Mouse (Mus musculus) layer of hippocampus, adult 2 months (tissue): ENCODE results near the gene Prkar1b. TPM values are rescaled to one million over a fixed set of nuclear protein-coding genes. Genes with fewer than 3 reads are reported as not detected.

Source experiments
- DNase-seq, 2 experiments: peaks; one replicate each; pipeline ENCODE4 v3.0.0; 2022; ENCODE audit warnings: low spot score in 2 of 2
- H3K27ac ChIP-seq: fragments of 200-600 bp; 2 replicates; pipeline ENCODE4 v1.8.1; 2022
- H3K4me3 ChIP-seq: fragments of 200-600 bp; 2 replicates; pipeline ENCODE4 v1.8.1; 2022; ENCODE audit warnings: mild to moderate bottlenecking
- CTCF ChIP-seq: fragments of 200-600 bp; conservative IDR thresholded peaks from 2 replicates; pipeline ENCODE4 v1.8.1; 2022; ENCODE audit warnings: antibody characterized with exemption, mild to moderate bottlenecking, moderate library complexity
- total RNA-seq, 2 experiments: library from RNA; stranded (reverse); gene quantifications; 2 replicates each; pipeline ENCODE4 v1.2.3; 2021

The Prkar1b gene
- total RNA-seq, 2 experiments from 2014 or later: 393 to 425 TPM

DNA sequence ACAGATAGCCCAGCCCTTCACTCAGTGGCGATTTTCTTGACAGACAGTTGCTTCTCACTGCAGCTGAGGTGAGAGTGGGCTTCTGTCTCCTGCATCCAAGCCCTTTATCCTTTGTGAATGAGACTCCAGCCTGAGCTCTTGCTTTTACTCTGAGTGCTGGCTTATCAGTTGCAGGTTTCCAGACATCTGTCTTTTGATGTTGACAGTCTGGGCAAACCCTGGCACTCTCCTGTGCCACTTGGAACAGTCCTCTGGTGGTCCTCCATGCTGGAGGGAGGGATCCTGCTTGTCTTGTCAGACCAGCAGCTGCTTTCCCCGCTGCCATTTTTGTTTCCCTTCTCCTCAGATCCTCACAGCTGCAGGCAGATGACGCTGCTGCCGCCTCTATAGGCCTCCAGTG is 22.1 kb upstream of the Prkar1b start:
- DNase-seq: no peak
- H3K27ac ChIP-seq: no peak overlapping the region
- H3K4me3 ChIP-seq: no peak overlapping the region
- no peak for TF ChIP-seq CTCF

DNA sequence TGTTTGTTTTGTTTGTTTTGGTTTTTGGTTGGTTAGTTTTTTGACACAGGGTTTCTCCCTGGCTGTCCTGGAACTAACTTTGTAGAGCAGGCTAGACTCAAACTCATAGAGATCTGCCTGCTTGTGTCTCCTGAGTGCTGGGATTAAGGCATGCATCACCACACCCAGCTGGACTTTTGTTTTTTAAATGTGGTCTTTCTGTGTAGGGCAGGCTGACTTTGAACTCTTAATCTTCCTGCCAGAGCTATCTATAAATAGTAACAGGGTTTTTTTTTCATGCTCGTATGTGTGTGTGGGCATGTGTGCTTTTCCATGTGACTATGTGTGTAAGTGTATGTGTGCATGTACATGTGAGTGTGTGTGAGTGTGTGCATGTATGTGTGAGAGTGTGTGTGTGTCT is 17.7 kb upstream of the Prkar1b start:
- Histone ChIP-seq H3K27ac (no peak overlapping the region), H3K4me3 (no peak overlapping the region)
- no peak for TF ChIP-seq CTCF
- DNase-seq: no peak

- Histone ChIP-seq H3K27ac (no peak overlapping the region), H3K4me3 (no peak overlapping the region)
- no peak for TF ChIP-seq CTCF
- no peak for DNase-seq
These were observed 17.1 kb upstream of the Prkar1b start for GRCm38 (mm10) chr5:139166781-139167361.

DNA sequence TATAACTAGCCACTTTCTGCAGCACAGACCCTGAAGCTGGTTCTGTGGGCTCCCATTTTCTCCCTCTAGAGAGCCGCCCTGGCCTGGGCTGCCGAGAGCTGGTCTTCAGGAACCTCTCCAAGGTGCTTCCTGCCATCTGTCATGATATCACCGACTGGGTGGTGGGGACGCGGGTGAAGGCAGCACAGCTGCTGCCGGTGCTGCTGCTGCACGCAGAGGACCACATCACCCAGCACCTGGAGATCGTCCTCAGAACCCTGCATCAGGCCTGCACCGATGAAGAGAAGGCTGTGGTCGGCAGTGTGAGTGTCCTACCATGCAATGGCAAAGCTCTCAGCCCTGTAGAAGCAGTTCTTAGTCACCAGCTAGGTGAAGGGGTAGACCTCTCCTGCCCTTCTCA is 11.8 kb upstream of the Prkar1b start:
- no peak for TF ChIP-seq CTCF
- no peak overlapping the region for H3K27ac ChIP-seq
- H3K4me3 ChIP-seq: no peak overlapping the region
- DNase-seq: no peak

GRCm38 (mm10) chr5:139160899-139161298 is 11.1 kb upstream of the Prkar1b start:
- no peak for TF ChIP-seq CTCF
- no peak overlapping the region for H3K27ac ChIP-seq
- no peak for DNase-seq
- no peak overlapping the region for H3K4me3 ChIP-seq

DNA sequence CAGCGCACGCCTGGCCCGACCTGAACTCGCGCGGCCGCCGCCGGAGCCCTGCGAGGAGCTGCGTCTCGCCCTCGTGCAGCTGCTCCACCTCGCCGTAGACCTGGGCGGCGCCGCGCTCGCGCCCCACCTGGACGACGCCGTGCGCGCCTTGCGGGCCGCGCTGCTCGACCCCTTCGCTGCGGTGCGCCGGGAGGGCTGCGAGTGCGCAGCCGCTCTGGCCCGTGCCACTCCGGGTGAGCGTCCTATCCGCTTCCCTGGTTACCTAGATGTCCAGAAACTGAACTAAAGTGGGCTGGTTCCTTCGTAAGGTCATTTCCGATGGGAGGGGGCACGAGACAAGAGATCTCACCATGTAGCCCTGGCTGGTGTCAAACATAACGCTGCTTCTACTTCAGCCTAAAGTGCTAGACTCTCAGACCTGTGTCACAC is 816 bp upstream of the Prkar1b start:
- DNase-seq: peak in 1 of 2 experiments; percentile 25
- H3K27ac ChIP-seq: peak overlapping the region; percentile 80
- TF ChIP-seq CTCF: no peak
- H3K4me3 ChIP-seq: peak overlapping the region; percentile 83

DNA sequence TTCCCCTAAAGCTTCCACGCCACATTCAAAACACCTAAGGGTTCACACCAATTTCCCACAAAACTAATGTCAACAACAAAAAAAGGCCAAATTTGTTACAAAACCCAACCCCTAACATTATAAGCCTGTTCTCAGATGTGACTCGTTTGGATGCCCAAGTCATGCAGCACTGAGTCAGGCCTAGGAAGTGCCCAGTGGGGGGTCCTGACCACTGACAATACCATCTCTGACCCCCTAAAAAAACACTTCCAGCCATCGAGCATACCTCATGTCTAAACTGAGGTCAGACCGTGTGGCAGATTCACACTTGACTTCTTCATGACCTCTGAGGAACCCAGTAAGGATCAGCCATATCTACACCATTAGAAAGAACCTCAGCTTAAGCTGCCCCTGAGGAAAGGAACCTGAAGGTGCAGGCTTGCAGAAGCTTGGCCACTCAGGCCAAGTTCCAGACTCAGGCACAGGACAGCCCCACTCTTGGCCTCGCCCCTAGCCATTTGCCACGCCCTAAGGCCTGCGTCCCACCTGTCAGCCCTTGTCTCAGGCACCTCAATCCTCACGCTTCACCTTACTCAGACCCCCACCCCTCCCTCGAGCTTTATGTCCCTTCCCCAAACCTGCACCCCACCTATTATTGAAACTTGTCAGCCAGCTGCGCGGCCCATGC is 662 bp downstream of the Prkar1b start:
- TF ChIP-seq CTCF: no peak
- H3K27ac ChIP-seq: peak overlapping the region; percentile 60; the same call in 1 of the 2 replicates
- DNase-seq: no peak
- peak overlapping the region; percentile 83 for H3K4me3 ChIP-seq

DNA sequence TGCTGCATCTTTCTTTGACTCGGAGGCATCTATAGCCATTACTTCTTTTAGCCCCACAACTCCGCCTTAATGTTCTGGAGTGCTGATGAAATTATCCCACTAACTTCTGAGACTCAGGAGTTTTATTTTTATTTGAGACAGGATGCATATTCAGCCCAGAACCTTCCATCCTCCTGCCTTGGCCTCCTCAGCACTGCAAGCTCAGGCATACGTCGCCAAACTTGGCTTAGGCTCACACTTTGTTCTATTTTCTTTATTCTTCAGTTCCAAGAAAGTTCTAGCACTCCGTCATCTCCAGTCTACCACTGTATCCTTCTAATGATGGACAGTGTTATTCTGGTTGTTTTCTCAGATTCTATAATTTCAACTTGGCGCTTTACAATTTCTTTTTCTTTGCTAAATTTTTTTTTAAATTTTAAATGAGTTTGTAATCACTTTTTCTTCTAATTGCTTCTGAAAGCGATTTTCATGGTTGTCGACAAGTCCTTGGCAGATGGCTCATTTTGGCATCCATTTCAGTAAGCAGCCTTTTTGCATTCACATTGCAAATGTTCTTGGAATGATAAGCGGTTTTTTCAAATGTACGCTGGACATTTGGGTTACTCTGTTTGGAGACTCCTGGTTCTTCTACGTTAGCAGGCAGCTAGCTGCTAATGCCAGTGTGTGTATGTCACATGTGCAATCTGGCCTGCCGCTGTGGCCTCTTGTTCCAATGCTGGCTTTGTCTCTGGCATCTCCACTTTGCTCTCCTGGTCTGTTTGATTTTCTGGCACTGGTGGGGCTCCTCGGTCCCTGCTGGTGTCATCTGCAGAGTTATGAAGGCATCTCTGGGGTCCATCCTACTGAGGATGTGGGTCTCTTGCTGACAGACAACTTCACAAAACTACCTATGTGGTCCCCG is 2.4 kb downstream of the Prkar1b start:
- Histone ChIP-seq H3K27ac (peak overlapping the region; percentile 37; the same call in 1 of the 2 replicates), H3K4me3 (no peak overlapping the region)
- no peak for TF ChIP-seq CTCF

DNA sequence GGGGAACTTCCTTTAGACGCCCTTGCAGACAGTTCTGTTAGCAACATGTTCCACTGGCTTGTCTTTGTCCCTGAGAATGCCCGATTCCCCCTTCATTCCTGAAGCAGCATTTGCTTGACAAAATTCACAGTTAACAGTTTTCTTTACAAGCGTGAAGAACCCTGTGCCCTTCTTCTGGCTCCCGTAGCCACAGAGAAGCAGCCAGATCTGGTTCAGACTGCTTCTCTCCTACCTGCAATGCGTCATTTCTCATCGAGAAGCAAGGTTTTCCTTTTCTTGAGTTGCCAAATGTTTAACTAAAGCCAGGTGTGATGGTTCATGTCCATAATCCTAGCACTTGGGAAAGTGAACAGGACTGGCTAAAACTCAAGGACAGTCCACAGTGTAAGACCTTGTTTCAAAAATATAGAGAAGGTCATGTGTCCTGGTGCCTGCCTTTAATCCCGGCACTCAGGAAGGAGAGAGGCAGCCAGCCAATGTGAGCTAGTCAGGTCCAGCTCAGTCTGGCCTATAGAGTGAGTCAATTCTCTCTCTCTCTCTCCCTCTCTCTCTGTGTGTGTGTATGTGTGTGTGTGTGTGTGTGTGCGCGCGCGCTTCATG is 3.2 kb downstream of the Prkar1b start:
- no peak for DNase-seq
- Histone ChIP-seq H3K4me3 (no peak overlapping the region), H3K27ac (peak overlapping the region; percentile 32; the same call in 1 of the 2 replicates)
- TF ChIP-seq CTCF: no peak

More for the DNA sequence above, 2.4 kb downstream of the Prkar1b start:
- peak; percentile 43 to 74 for DNase-seq

GRCm38 (mm10) chr5:139145726-139146125 is 4.1 kb downstream of the Prkar1b start:
- H3K27ac ChIP-seq: no peak overlapping the region
- TF ChIP-seq CTCF: no peak
- no peak overlapping the region for H3K4me3 ChIP-seq
- no peak for DNase-seq

DNA sequence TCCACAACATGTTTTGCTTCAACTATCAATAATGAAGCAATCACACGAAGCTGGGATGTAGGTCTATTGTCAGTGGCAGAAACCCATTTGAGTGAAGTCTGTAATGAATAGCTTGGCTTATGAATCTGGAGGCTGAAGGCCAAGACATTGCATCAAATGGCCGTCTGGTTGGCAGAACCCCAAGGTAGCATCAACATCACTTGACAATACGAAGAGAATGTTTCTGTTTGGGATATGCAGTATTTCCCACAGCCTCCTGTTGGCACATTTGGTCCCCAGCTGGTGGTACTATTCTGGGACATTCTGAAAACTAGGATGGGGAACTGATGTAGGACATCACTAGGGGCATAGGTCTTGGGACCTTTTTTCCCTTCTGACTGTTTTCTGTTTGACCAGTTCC is 5.9 kb downstream of the Prkar1b start:
- Histone ChIP-seq H3K4me3 (no peak overlapping the region), H3K27ac (no peak overlapping the region)
- no peak for DNase-seq
- TF ChIP-seq CTCF: no peak

DNA sequence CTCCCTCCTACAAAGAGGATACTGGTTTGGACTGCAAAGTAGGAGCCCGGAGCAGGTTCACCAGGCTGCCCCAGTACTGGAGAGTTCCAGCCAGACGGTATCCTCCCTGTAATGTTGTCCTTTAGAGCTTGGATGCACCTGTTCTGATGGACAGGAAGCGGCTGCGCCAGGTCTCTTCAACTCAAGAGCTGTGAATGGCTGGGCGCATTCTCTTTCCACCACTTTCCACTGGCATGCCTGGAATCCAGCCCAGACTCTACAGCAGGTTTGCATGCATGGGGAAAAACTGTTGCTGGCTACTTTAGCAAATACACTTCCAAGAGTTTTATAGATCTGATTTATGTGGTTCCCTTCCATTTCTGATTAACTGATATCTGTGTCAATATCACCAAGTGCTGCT is 8.5 kb downstream of the Prkar1b start:
- DNase-seq: no peak
- no peak for TF ChIP-seq CTCF
- Histone ChIP-seq H3K4me3 (no peak overlapping the region), H3K27ac (no peak overlapping the region)

DNA sequence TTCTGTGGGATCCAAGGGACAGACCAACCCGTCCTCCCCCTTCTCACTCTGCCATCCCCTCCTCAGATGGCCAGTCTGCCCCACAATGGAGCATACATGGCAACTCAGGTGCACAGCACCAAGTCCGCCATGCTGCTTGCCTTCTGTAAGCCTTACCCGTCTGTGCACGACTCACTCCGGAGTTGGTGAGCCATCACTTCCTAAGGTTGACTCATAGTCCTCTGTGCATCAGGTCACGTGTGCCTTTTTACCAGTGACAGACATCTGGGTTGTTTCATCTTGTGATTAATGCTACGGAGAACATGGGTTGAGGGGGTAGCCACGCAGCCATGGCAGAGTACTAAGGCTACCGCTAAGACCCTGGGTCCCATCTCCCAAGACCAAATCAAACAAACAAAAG is 9.2 kb downstream of the Prkar1b start:
- no peak for DNase-seq
- TF ChIP-seq CTCF: no peak
- no peak overlapping the region for H3K4me3 ChIP-seq
- H3K27ac ChIP-seq: no peak overlapping the region
